Mouse (Mus musculus): ENCODE measurements around the gene Peak1.
A peak's percentile ranks its signal among the peaks of the same experiment; 100 is the strongest.

The Peak1 gene

DNA sequence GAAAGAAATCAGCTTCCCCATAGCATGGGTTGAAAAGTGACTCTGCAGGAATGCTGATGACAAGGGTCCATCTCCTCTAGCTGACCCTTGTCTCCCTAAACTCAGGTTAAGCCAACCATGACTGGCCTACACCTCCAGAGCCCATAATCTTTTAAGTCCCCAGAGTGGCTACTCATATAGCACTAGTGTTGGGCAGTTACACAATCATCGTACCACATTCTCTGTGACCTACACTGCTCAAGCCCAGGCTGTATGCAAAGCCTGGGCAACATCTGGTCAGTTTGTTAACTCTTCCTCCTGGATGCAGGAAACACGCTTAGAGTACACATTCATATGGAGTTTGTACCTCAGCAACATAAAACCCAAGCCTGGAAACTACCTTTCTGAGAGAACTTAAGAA, 217.7 kb downstream of the Peak1 start:
- no peak for DNase-seq (ENCODE audit: low spot score in 2 of 2)

GRCm38 (mm10) chr9:56196921-56197320, 220.9 kb downstream of the Peak1 start:
- no peak for DNase-seq (ENCODE audit: low spot score in 2 of 2)

- DNase-seq (ENCODE audit: low spot score in 2 of 2) = no peak
Observed at GRCm38 (mm10) chr9:56195193-56195592, 222.7 kb downstream of the Peak1 start.

GRCm38 (mm10) chr9:56191498-56192455, 226.1 kb downstream of the Peak1 start:
- DNase-seq (ENCODE audit: low spot score in 2 of 2) = no peak

GRCm38 (mm10) chr9:56180118-56180781, 237.6 kb downstream of the Peak1 start:
- DNase-seq (ENCODE audit: low spot score in 2 of 2) = no peak

DNA sequence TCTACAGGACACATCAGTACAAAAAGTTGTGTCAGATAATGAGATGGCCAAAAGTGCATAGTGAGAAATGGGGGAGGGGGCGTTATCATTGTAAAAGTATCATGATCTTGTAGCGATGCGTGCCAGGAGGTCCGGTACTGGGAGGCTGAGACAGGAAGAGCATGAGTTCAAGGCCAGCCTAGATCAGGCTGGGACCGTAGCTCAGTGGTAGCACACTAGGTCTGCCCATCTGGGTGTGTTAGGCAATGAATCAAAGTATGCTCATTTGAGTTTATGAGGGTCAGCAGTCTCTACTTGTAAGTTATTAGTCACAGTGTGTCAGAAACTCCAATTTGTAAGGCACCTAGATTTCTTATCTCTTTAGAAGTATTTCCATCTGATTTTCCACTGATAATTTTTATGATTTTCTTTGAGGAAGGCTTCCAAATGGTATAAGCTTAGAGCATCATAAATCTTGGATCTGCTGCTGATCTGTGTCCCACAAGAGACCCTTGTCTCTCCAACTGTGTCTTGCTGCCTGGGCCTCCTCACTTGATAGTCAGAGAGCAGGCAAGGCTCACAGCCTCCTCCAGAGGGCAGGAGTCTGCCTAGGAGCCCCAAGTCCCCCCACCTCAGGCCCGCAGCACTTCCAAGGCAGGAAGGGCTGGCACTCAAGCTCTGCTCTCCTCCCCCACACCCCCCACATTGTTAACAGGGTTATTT, 238.3 kb downstream of the Peak1 start:
- DNase-seq (ENCODE audit: low spot score in 2 of 2) = no peak

DNA sequence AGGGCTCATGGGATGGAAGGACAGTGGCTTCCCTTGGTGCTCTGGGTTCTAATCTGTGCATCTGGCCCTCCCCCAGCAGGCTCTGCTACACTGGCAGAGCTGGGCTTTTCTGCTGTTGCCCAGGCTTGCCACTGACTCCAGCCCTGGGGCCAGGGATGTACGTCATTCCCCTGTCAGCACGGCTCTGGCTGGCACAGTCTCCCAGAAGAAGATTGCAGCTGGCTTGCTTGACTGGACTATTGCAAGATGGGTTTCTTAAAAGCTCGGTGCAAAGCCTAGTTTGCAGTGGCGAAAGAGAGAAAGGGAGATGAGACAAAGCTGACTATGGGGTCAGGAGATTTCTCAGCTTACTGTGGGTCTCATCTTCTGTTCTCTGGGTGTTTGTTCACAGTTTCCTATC, 240.5 kb downstream of the Peak1 start:
- peak in 1 of 2 experiments; percentile 24 for DNase-seq (ENCODE audit: low spot score in 2 of 2)

DNA sequence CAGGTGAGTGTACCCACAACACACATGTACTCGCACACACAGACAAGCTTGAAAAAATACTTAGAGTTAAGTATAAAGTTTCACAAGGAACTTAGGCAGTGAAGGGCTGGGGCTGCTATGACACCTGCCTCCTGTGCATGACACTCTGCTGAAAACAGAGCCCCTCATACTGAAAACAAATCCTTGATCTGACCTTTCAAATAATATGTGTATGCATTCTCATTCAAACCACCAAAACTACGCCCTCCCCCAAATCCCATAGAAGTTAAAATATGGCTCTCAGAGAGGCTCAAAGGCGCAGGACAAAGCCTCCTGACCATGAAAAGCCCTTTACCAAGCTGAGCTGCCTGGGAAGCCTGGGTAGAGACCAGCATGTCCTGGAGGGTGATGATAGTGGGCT, 242.6 kb downstream of the Peak1 start:
- no peak for DNase-seq (ENCODE audit: low spot score in 2 of 2)

GRCm38 (mm10) chr9:56167690-56168089, 250.2 kb downstream of the Peak1 start:
- no peak for DNase-seq (ENCODE audit: low spot score in 2 of 2)

DNA sequence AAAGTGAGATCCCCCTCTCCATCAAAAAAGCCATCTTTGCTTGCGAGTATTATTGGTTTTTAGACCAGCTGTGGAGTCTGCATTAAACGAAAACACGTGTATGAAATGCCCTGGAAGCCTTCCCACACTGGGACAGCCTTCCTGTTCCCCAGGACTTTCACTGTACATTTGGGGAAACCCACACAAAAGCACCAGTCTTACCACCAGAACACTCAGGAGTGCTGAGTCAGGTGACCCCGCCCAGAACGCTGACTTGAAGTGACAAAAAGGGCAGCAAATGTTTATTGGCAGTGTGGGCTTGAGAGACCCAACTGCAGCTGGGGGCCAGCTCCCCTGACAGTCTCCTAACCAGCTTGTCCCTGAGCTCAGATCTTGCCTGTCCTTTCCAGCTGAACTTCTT, 251.7 kb downstream of the Peak1 start:
- no peak for DNase-seq (ENCODE audit: low spot score in 2 of 2)

GRCm38 (mm10) chr9:56165377-56165776, 252.5 kb downstream of the Peak1 start, which contains the start of gene Tspan3:
Gene Tspan3, minus strand, starts transcription at chr9:56165477.
- no peak for DNase-seq (ENCODE audit: low spot score in 2 of 2)

DNA sequence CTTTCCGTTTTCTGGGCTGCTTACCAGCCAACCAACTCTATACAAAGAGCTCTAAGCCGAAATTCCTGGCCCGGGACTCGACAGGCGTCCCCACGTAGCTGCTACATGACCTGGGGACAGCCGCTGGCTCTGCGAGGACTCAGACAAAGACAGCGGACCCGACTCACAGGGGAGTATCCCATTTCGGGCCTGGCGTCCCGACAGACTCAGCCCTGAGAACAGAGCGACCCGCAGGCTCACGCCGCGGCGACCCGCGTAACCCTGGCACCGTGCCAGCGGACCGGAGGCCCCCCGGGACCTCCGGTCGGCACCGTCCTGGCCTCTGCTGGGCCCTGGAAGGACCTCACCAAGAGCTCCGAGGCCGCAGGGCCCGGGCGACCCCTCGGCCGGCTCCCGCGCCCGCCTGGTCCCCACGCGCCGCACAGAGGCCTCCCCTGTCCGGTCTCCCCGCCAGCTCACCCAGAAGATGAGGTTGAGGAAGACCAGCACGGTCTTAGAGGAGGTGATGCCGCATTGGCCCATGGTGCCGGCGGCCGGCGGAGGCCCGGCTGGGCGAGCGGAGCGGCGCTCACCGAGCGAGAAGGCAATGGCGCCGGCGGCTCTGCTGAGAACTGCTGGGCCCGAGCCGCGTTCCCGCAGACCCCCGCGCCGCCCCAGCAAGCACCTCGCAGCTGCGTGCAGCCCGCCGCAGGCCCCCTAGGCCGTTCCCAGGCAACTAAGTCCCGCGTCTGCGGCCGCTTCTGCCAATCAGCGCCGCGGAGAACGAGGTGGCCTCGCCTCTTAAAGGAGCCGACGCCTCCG, 257.3 kb downstream of the Peak1 start:
- DNase-seq (ENCODE audit: low spot score in 2 of 2) = peak; percentile 82 to 83

DNA sequence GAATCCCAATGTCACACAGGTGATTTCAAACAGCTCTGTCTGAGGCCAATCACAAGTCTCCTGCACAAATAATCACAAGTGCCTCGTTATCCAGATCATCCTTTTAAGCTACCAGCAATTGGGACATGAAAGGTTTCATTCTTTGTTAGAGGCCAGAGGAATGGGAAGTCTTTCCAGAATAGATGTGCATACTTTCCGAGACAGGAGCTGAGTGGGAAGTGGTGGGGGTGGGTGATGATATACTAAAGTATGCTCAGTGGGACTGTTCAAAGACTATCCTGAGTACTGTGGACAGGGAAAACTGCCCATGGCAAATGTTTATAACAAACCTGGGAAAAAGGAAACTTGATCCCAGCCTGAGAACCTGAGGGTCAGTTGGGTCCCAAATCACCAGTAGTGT, 258.4 kb downstream of the Peak1 start:
- no peak for DNase-seq (ENCODE audit: low spot score in 2 of 2)

DNA sequence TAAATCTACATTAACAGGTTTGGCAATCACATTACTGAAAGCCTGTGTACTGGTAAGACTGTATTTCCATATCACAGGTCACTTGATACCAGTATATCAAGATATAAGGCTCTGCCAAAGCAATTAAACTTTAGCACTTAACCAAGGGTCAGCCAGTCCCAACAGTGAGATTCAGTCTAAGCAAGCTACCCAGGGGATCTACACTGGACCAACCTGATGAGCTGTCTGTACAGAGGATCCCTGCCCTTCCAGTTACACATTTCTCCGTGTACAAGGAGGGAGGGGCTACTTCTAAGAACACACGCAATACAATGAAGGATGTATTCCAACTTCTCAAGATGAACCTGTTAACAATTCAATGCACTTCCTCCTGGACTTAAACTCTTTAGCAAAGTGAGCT, 259.8 kb downstream of the Peak1 start:
- DNase-seq (ENCODE audit: low spot score in 2 of 2) = no peak

- no peak for DNase-seq (ENCODE audit: low spot score in 2 of 2)
Observed at GRCm38 (mm10) chr9:56154572-56154971, 263.3 kb downstream of the Peak1 start.

GRCm38 (mm10) chr9:56152482-56153007, 265.3 kb downstream of the Peak1 start:
- DNase-seq (ENCODE audit: low spot score in 2 of 2) = no peak

DNA sequence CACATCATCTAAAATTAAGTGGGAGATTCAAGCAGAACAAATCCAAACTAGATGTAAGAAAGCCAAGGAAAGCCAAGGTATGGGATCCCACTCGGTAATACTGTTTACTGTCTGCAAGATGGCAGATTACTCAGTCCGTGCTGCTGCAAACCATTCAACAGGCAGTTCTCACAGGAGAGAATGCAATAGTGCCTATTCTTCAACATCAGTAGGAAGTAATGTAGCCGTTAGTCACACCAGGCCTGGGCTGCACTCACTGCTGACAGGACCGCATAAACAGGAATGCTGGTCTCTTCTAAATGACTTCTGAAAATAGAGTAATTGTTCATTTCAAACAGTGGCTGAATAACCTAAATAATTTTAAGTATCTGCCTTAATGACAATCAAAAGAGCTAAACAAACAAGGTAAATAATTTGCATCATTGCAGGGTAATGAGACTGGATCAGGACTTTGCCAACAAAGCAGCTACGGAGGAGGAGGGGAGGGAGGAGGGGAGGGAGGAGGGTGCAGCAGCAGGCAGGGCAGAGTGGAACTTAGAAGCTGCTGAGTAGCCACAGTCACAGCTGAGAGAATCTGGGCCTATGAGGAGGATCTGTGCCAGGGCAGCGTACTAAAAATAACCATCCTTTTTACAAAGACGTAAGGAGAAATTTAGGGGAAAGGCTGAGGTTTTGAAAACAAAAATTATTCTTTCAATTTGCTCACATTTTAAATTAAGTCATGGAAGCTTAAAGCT, 266.0 kb downstream of the Peak1 start:
- no peak for DNase-seq (ENCODE audit: low spot score in 2 of 2)
